Mouse (Mus musculus) megakaryocyte, adult 5-6 weeks (primary cell): Measurements from ENCODE around the gene Rbm47. TPM values are rescaled to one million over a fixed set of nuclear protein-coding genes. Genes with fewer than 3 reads are reported as not detected.
"Not testable (repeated sequence)": the region's sequence is repeated elsewhere in the genome, so short reads cannot be mapped to it uniquely, and the experiment has no call there.

Experiments
- ATAC-seq: 2 replicates; pipeline ENCODE4 v1.8.0; 2016; ENCODE audit warnings: mild to moderate bottlenecking, inconsistent platforms; ENCODE audit not compliant: poor library complexity, severe bottlenecking
- total RNA-seq, 2 experiments: library from RNA; stranded (forward) in 1 of 2; stranded (reverse) in 1 of 2; fragments of 153-499, 151-499 nt in 1 of 2; fragments of 221-1000, 200-1000 nt in 1 of 2; gene quantifications; 2 replicates each; pipeline versions ENCODE4 v1.2.3 to v1.2.4; 2015 to 2017

Gene Rbm47
- total RNA-seq, 2 experiments from 2014 or later: 13.3 to 30.2 TPM

GRCm38 (mm10) chr5:65991191-65991590 lies 181.7 kb downstream of the Rbm47 start:
- peak; percentile 90 for ATAC-seq

DNA sequence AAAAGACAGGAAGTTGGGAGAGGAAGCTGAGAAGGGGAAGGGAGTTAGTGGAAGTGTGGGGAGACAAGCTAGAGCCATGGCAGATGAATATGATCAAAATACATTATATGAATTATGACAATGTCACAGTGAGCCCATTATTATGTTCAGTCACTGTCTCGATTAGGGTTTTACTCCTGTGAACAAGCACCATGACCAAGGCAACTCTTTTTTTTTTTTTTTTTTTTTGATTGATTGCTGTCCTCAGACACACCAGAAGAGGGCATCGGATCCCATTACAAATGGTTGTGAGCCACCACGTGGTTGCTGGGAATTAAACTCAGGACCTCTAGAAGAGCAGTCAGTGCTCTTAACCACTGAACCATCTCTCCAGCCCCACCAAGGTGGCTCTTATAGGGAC lies 185.9 kb downstream of the Rbm47 start:
- ATAC-seq: not testable (repeated sequence)

GRCm38 (mm10) chr5:65986426-65986825 lies 186.5 kb downstream of the Rbm47 start:
- ATAC-seq: no peak

DNA sequence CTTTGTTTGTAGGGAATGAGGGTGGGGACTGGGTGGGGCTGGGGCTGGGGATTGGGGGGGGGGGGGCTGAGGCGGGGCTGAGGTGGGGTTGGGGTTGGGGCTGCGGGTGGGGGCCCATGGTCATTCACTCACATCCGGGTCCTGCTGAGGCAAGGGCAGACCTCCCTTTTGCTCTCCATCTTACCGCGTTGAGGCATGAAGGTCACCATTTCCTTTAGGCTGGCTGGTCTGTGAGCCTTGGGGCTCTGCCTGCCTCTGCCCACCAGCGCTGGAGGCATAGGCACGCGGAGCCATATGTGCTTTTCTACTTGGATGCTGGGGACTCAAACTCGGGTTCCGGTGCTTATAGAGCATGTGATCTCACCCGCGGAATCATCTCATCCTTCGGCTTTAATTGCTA lies 197.2 kb downstream of the Rbm47 start:
- no peak for ATAC-seq

- ATAC-seq: no peak
These were observed 199.7 kb downstream of the Rbm47 start for GRCm38 (mm10) chr5:65973189-65973588.

DNA sequence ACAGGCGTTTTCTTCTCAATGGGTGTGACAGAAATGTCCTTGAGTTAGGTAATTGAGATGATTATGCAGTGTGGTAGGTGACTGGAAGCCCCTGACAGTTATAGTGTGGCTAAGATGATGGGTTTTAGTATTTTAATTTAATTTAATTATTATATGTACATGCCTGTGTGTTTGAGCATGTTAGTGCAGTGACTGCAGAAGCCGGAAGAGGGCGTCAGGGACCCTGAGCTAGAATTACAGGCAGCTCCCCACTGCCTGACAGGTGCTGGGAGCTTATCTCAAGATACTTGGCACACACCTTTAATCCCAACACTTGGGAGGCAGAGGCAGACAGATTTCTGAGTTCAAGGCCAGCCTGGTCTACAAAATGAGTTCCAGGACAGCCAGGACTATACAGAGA lies 204.9 kb downstream of the Rbm47 start:
- ATAC-seq: no peak

DNA sequence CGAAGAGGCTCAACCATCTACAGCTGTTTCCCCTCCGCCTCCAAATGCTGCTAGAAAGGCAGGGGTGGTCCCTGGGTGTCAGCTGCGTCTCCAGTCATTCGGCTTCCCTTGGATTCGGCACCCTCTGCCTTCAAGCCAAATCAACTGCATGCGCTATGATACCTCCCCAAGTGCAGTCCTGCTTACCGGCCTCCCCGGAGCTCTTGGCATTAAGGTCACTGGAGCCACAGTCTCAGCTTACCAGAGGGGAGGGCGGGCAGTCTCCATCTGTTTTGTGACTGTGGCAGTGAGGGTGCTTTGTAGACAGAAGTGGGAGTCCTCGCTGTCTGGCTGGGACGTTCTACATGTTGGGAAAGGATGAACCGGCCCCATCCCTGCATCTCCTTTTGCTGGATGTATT lies 205.8 kb downstream of the Rbm47 start:
- no peak for ATAC-seq

Other genes with a start within 250 kb of the Rbm47 start
- not detected in 2 replicates for gene Chrna9, start 238.2 kb downstream of the Rbm47 start, total RNA-seq (2015)
- not detected in 2 replicates for gene Chrna9, start 238.2 kb downstream of the Rbm47 start, total RNA-seq (2017)
- gene 9130230L23Rik, start 168.8 kb downstream of the Rbm47 start, total RNA-seq (2015): 0.40 TPM in 1 of 2 replicates, not detected in the other
- 0.22 and 2.0 TPM in 2 replicates for gene 9130230L23Rik, start 168.8 kb downstream of the Rbm47 start, total RNA-seq (2017)
- gene Nsun7, start 86.8 kb upstream of the Rbm47 start, total RNA-seq (2015): not detected in 2 replicates
- gene Nsun7, start 86.8 kb upstream of the Rbm47 start, total RNA-seq (2017): not detected in 2 replicates